Mouse (Mus musculus) liver, embryonic 14.5 days (tissue): ENCODE results near the gene Chn2.

ENCODE experiments used
- CTCF ChIP-seq: IDR thresholded peaks from 2 replicates; pipeline ENCODE4 v1.5.1; 2016; ENCODE audit warnings: antibody characterized with exemption, low read depth, control low read depth
- EP300 ChIP-seq: IDR thresholded peaks from 2 replicates; pipeline ENCODE4 v1.6.1; 2016; ENCODE audit warnings: antibody characterized with exemption, low read depth

- TF ChIP-seq EP300 (no peak), CTCF (no peak)
Measured at GRCm38 (mm10) chr6:54203316-54203715, 164.0 kb downstream of the Chn2 start.
